Mouse (Mus musculus) ES-Bruce4 (cell line): ENCODE measurements around the gene Dnajc15.

Experiments used
- CTCF ChIP-seq: IDR thresholded peaks from one replicate; pipeline ENCODE4 v1.8.1; 2011; ENCODE audit warnings: low read depth, low read length
- EP300 ChIP-seq: IDR thresholded peaks from 2 replicates; pipeline ENCODE4 v1.6.1; 2011; ENCODE audit warnings: low read depth, low read length; ENCODE audit not compliant: insufficient read depth
- POLR2A ChIP-seq: IDR thresholded peaks from one replicate; pipeline ENCODE4 v1.8.1; 2011; ENCODE audit warnings: low read length; ENCODE audit not compliant: insufficient read depth

DNA sequence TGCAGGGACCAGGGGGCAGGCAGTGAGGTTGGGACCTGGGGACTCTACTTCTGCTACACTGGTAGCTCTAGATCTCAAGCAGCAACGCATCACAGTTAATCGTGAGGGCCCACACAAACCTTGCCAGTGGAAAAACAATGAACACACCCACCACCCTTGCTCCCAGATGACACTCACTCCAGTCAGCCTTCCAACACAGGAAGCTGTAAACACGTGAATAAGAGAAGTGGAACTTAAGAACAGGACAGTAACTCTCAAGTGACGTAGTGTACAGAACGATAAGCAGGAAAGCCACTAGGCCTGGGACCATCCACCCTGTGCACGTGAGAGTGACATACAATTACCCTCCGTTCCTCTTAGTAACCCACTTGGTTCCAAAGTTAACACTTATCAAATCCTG, 25.1 kb downstream of the Dnajc15 start:
- no peak for TF ChIP-seq CTCF
- TF ChIP-seq POLR2A, result no peak
- no peak for TF ChIP-seq EP300
